Mouse (Mus musculus) adrenal gland, adult 18-20 months (tissue): ENCODE measurements around the gene Dupd1. TPM values are rescaled to one million over a fixed set of nuclear protein-coding genes. Genes with fewer than 3 reads are reported as not detected.
"Not testable (repeated sequence)": the region's sequence is repeated elsewhere in the genome, so short reads cannot be mapped to it uniquely, and the experiment has no call there.

ENCODE experiments used
- DNase-seq, 2 experiments: peaks; one replicate each; pipeline ENCODE4 v3.0.0; 2021 to 2022; ENCODE audit warnings: low spot score in 2 of 2
- total RNA-seq, 2 experiments: library from RNA; stranded (reverse); gene quantifications; 1 replicate in 1 of 2; 2 replicates in 1 of 2; pipeline ENCODE4 v1.2.3; 2021

Dupd1 gene
- total RNA-seq, 2 experiments from 2014 or later: 0.83 to 2.5 TPM

- DNase-seq: peak; percentile 62 to 72
Observed at GRCm38 (mm10) chr14:21678509-21679285, 35.7 kb downstream of the Dupd1 start.

GRCm38 (mm10) chr14:21676223-21676622 lies 38.2 kb downstream of the Dupd1 start:
- no peak for DNase-seq

- no peak for DNase-seq
Observed at GRCm38 (mm10) chr14:21674471-21674870, 39.9 kb downstream of the Dupd1 start.

GRCm38 (mm10) chr14:21673100-21673499 lies 41.3 kb downstream of the Dupd1 start:
- DNase-seq: no peak

- DNase-seq: not testable (repeated sequence)
Observed at GRCm38 (mm10) chr14:21670422-21671006, 43.9 kb downstream of the Dupd1 start.

GRCm38 (mm10) chr14:21669633-21670421 lies 44.5 kb downstream of the Dupd1 start:
- no peak for DNase-seq

- DNase-seq: no peak
Observed at GRCm38 (mm10) chr14:21669218-21669617, 45.2 kb downstream of the Dupd1 start.

- no peak for DNase-seq
Observed at GRCm38 (mm10) chr14:21662465-21663142, 51.8 kb downstream of the Dupd1 start.

- peak; percentile 46 to 53 for DNase-seq
Observed at GRCm38 (mm10) chr14:21659652-21660051, 54.7 kb downstream of the Dupd1 start.

GRCm38 (mm10) chr14:21659155-21659554 lies 55.2 kb downstream of the Dupd1 start:
- no peak for DNase-seq

- no peak for DNase-seq
Observed at GRCm38 (mm10) chr14:21653813-21654212, 60.6 kb downstream of the Dupd1 start.

GRCm38 (mm10) chr14:21640806-21641435 lies 73.5 kb downstream of the Dupd1 start:
- no peak for DNase-seq

- DNase-seq: no peak
Observed at GRCm38 (mm10) chr14:21636548-21636947, 77.8 kb downstream of the Dupd1 start.

GRCm38 (mm10) chr14:21631665-21632200 lies 82.6 kb downstream of the Dupd1 start:
- no peak for DNase-seq

Other genes starting within 250 kb of the Dupd1 start
- 10 to 100 TPM; 31.3 to 32.2 TPM for gene Kat6b, start 233.1 kb downstream of the Dupd1 start, total RNA-seq
- gene Samd8, start 36.0 kb upstream of the Dupd1 start, total RNA-seq: 10 to 100 TPM; 45.1 to 52.9 TPM
- under 1 TPM in 1 of 2 experiments, not detected in 1; 0.77 TPM for gene Dusp13, start 36.6 kb upstream of the Dupd1 start, total RNA-seq
- 100 to 1,000 TPM; 205 to 245 TPM for gene Vdac2, start 110.7 kb upstream of the Dupd1 start, total RNA-seq
- 10 to 100 TPM; 60.4 to 63.9 TPM for gene Comtd1, start 134.4 kb upstream of the Dupd1 start, total RNA-seq